Mouse (Mus musculus): ENCODE measurements around the gene Gm42742. TPM values are rescaled to one million over a fixed set of nuclear protein-coding genes. Genes with fewer than 3 reads are reported as not detected.

The Gm42742 gene
- total and polyA plus RNA-seq, 3 experiments: 13.8 to 27.2 TPM; not detected in 1

- TF ChIP-seq CHD1 (IDR thresholded peaks at IDR 0.05; ENCODE audit: low read depth, low read length) (no peak), E2F4 (IDR thresholded peaks at IDR 0.05; ENCODE audit: borderline replicate concordance, low read depth, low read length) (no peak), MAZ (IDR thresholded peaks at IDR 0.05; ENCODE audit: low read depth, low read length) (no peak), MAX (IDR thresholded peaks at IDR 0.05; ENCODE audit: low read length) (peak; percentile 94), UBTF (IDR thresholded peaks at IDR 0.05; ENCODE audit: borderline replicate concordance, insufficient read depth, low read depth, low read length) (no peak), MEF2A (IDR thresholded peaks at IDR 0.05; ENCODE audit: extremely low read depth, insufficient replicate concordance, low read depth, low read length, poor library complexity, severe bottlenecking) (no peak), ZKSCAN1 (IDR thresholded peaks at IDR 0.05; ENCODE audit: low read depth, low read length) (no peak), SMC3 (IDR thresholded peaks at IDR 0.05; ENCODE audit: low read depth, low read length) (peak; percentile 19), KAT2A (conservative IDR thresholded peaks at IDR 0.05; ENCODE audit: low read depth, low read length) (no peak), EP300 (IDR thresholded peaks at IDR 0.05; ENCODE audit: low read depth in 1 of 2, low read length in 2 of 2) (no peak; a peak in 1 of 4 replicates), CTCF (IDR thresholded peaks at IDR 0.05 in 2 of 3, conservative IDR thresholded peaks at IDR 0.05 in 1 of 3; ENCODE audit: control insufficient read depth in 1 of 3, insufficient read depth in 1 of 3, low read depth in 2 of 3, low read length in 3 of 3, poor library complexity in 1 of 3, severe bottlenecking in 1 of 3) (peak; percentile 26 to 52 (median 27); a peak in 5 of 6 replicates), USF2 (IDR thresholded peaks at IDR 0.05; ENCODE audit: borderline replicate concordance in 1 of 2, insufficient read depth in 1 of 2, low read depth in 1 of 2, low read length in 2 of 2) (no peak), HCFC1 (IDR thresholded peaks at IDR 0.05; ENCODE audit: low read depth, low read length) (no peak; the same call in 1 of the 2 replicates)
Measured at GRCm38 (mm10) chr7:127024755-127025555, 4.1 kb upstream of the Gm42742 start (continued).

DNA sequence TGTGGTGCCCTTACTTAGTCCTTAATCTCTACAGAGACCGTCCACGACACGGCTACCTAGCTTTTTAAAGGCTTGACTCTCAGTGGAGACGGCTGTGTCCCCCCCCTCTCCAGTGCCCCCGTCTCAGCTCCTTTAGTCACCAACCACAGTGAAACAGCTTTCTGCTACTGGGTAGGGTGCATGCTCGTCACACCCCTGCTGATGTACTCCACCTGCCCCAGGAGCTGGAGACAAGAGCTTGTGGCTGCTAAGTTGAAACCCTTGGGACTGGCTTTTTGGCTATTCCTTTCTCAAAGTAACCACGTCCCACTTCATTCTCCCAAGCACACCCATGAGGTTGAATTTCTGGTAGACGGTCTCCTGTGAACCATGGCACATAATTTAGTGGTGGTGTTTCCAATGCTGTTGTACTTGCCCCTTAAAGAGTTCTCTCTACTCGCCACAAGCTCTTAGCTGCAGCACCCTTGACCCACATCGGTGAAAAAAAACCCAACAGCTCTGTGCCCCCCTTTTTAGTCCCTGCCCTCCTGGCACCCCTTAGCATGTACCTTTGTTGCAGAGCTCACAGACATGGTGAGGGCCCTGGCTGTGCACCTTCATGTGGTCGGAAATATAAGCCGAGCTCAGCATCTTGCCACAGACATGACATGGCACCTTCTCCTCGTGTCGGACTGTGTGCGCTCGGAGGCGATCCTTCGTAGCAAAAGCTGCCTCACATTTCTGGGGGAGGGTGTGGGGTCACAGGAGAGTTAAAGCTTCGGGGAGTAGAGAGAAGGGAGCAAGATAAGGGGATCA is 3.2 kb upstream of the Gm42742 start:
- TF ChIP-seq CHD1 (IDR thresholded peaks at IDR 0.05; ENCODE audit: low read depth, low read length): 0 out of 2 replicates have a peak, but pooled peaks have one; percentile 36
- peak; percentile 67 for TF ChIP-seq MXI1 (IDR thresholded peaks at IDR 0.05; ENCODE audit: low read depth, low read length)
- TF ChIP-seq GABPA (IDR thresholded peaks at IDR 0.05; ENCODE audit: low read depth, low read length): no peak
- no peak for TF ChIP-seq MYB (IDR thresholded peaks at IDR 0.05; ENCODE audit: low read depth, low read length)
- no peak for TF ChIP-seq POLR2AphosphoS5 (IDR thresholded peaks at IDR 0.05; ENCODE audit: borderline replicate concordance, low read depth, low read length)
- H3K27ac ChIP-seq (ENCODE audit: control insufficient read depth, low read depth, low read length): peak overlapping the region; percentile 93
- DNase-seq (ENCODE audit: low read depth, low spot score): peak; percentile 59
- peaks cover 41% of the 10 kb centered on the region for H3K79me2 ChIP-seq (ENCODE audit: control insufficient read depth, insufficient read depth, low read length, poor library complexity)
- H3K4me3 ChIP-seq (ENCODE audit: control insufficient read depth in 1 of 2, insufficient read depth in 1 of 2, low read depth in 2 of 2, low read length in 2 of 2): peak overlapping the region; percentile 59 to 86
- peaks cover 2 to 28% of the 10 kb centered on the region in 2 experiments; a peak in 3 of 4 replicates for H3K36me3 ChIP-seq (ENCODE audit: control insufficient read depth in 1 of 2, insufficient read depth in 2 of 2, low read length in 2 of 2)
- no peaks in the 10 kb centered on the region for H3K9me3 ChIP-seq (replicated peaks; ENCODE audit: insufficient read depth, low read length)
- H3K9ac ChIP-seq (ENCODE audit: control insufficient read depth, low read depth, low read length, poor library complexity, severe bottlenecking): peak overlapping the region; percentile 97
- no peaks in the 10 kb centered on the region for H3K27me3 ChIP-seq (ENCODE audit: control insufficient read depth in 1 of 2, insufficient read depth in 2 of 2, low read length in 2 of 2)
- H3K4me1 ChIP-seq (ENCODE audit: control insufficient read depth in 1 of 2, insufficient read depth in 2 of 2, low read length in 2 of 2): peaks cover 4 to 30% of the 10 kb centered on the region in 2 experiments; a peak in 3 of 4 replicates

Data from MEL (cell line).